Mouse (Mus musculus): ENCODE measurements at regions not wholly inside any gene's neighbourhood (a gene's known extent, or its start where the extent isn't known, plus 50 kb on each side); places are given as distances from the start of the nearest gene placed in this dataset.

GRCm38 (mm10) chr5:144652231-144652630 lies 106.5 kb downstream of the Nptx2 start:
- no peaks in the 10 kb centered on the region for H3K36me3 ChIP-seq (ENCODE audit: control insufficient read depth, insufficient read depth, low read length)
- no peak overlapping the region for H3K4me3 ChIP-seq (ENCODE audit: low read depth, low read length)
- H3K4me1 ChIP-seq (ENCODE audit: control insufficient read depth, insufficient read depth, low read length), result no peaks in the 10 kb centered on the region
- ATAC-seq (ENCODE audit: low FRiP score) (no peak), DNase-seq (ENCODE audit: low spot score, missing footprints) (no peak)
- 84% methylated on average over 5 of the region's 5 CpGs for WGBS
- H3K9ac ChIP-seq (ENCODE audit: low read length), result no peak overlapping the region
- no peak overlapping the region for H3K27ac ChIP-seq (ENCODE audit: low read depth, low read length)
- no peaks in the 10 kb centered on the region for H3K9me3 ChIP-seq (ENCODE audit: control insufficient read depth, low read length)
- no peaks in the 10 kb centered on the region for H3K27me3 ChIP-seq (ENCODE audit: control insufficient read depth, insufficient read depth, low read length)
- H3K4me2 ChIP-seq, result no peak overlapping the region

GRCm38 (mm10) chr5:144662031-144662430 lies 99.6 kb downstream of the Tmem130 start:
- Histone ChIP-seq H3K27ac (ENCODE audit: low read depth, low read length) (no peak overlapping the region), H3K9me3 (ENCODE audit: control insufficient read depth, low read length) (no peaks in the 10 kb centered on the region), H3K36me3 (ENCODE audit: control insufficient read depth, insufficient read depth, low read length) (no peaks in the 10 kb centered on the region), H3K4me3 (ENCODE audit: low read depth, low read length) (no peak overlapping the region), H3K27me3 (ENCODE audit: control insufficient read depth, insufficient read depth, low read length) (no peaks in the 10 kb centered on the region), H3K4me1 (ENCODE audit: control insufficient read depth, insufficient read depth, low read length) (no peaks in the 10 kb centered on the region), H3K4me2 (no peak overlapping the region), H3K9ac (ENCODE audit: low read length) (no peak overlapping the region)
- ATAC-seq (ENCODE audit: low FRiP score), result no peak
- no peak for DNase-seq (ENCODE audit: low spot score, missing footprints)
- 78% methylated on average over 3 of the region's 3 CpGs for WGBS

- ATAC-seq (ENCODE audit: low FRiP score) (no peak), DNase-seq (ENCODE audit: low spot score, missing footprints) (no peak)
- H3K4me2 ChIP-seq, result no peak overlapping the region
- H3K36me3 ChIP-seq (ENCODE audit: control insufficient read depth, insufficient read depth, low read length), result no peaks in the 10 kb centered on the region
- no peaks in the 10 kb centered on the region for H3K27me3 ChIP-seq (ENCODE audit: control insufficient read depth, insufficient read depth, low read length)
- H3K27ac ChIP-seq (ENCODE audit: low read depth, low read length), result no peak overlapping the region
- H3K9ac ChIP-seq (ENCODE audit: low read length), result no peak overlapping the region
- no peaks in the 10 kb centered on the region for H3K9me3 ChIP-seq (ENCODE audit: control insufficient read depth, low read length)
- H3K4me3 ChIP-seq (ENCODE audit: low read depth, low read length), result no peak overlapping the region
- H3K4me1 ChIP-seq (ENCODE audit: control insufficient read depth, insufficient read depth, low read length), result peaks cover 2% of the 10 kb centered on the region; the same call in 1 of the 2 replicates
- WGBS, result 84% methylated on average over 9 of the region's 9 CpGs
Observed at GRCm38 (mm10) chr5:144663981-144664380, 97.6 kb downstream of the Tmem130 start.

GRCm38 (mm10) chr5:144664571-144665295 lies 96.9 kb downstream of the Tmem130 start:
- Histone ChIP-seq H3K4me2 (no peak overlapping the region), H3K36me3 (ENCODE audit: control insufficient read depth, insufficient read depth, low read length) (no peaks in the 10 kb centered on the region), H3K9me3 (ENCODE audit: control insufficient read depth, low read length) (no peaks in the 10 kb centered on the region), H3K4me1 (ENCODE audit: control insufficient read depth, insufficient read depth, low read length) (peaks cover 2% of the 10 kb centered on the region; the same call in 1 of the 2 replicates), H3K27ac (ENCODE audit: low read depth, low read length) (no peak overlapping the region), H3K4me3 (ENCODE audit: low read depth, low read length) (no peak overlapping the region), H3K9ac (ENCODE audit: low read length) (no peak overlapping the region), H3K27me3 (ENCODE audit: control insufficient read depth, insufficient read depth, low read length) (no peaks in the 10 kb centered on the region)
- no peak for ATAC-seq (ENCODE audit: low FRiP score)
- 91% methylated on average over 10 of the region's 10 CpGs for WGBS
- no peak for DNase-seq (ENCODE audit: low spot score, missing footprints)

- no peak for DNase-seq (ENCODE audit: low spot score, missing footprints)
- no peak overlapping the region for H3K4me3 ChIP-seq (ENCODE audit: low read depth, low read length)
- H3K27ac ChIP-seq (ENCODE audit: low read depth, low read length), result no peak overlapping the region
- 72% methylated on average over 3 of the region's 3 CpGs for WGBS
- H3K36me3 ChIP-seq (ENCODE audit: control insufficient read depth, insufficient read depth, low read length), result no peaks in the 10 kb centered on the region
- no peaks in the 10 kb centered on the region for H3K9me3 ChIP-seq (ENCODE audit: control insufficient read depth, low read length)
- H3K9ac ChIP-seq (ENCODE audit: low read length), result no peak overlapping the region
- no peaks in the 10 kb centered on the region for H3K27me3 ChIP-seq (ENCODE audit: control insufficient read depth, insufficient read depth, low read length)
- ATAC-seq (ENCODE audit: low FRiP score), result no peak
- H3K4me1 ChIP-seq (ENCODE audit: control insufficient read depth, insufficient read depth, low read length), result peaks cover 2% of the 10 kb centered on the region; the same call in 1 of the 2 replicates
- H3K4me2 ChIP-seq, result no peak overlapping the region
Observed at GRCm38 (mm10) chr5:144668060-144668459, 93.6 kb downstream of the Tmem130 start.

- no peaks in the 10 kb centered on the region for H3K4me1 ChIP-seq (ENCODE audit: control insufficient read depth, insufficient read depth, low read length)
Observed at GRCm38 (mm10) chr5:144678815-144679750, 82.5 kb downstream of the Tmem130 start.

GRCm38 (mm10) chr5:144684184-144684583 lies 77.4 kb downstream of the Tmem130 start:
- Histone ChIP-seq H3K4me3 (ENCODE audit: low read depth, low read length) (no peak overlapping the region), H3K27ac (ENCODE audit: low read depth, low read length) (no peak overlapping the region), H3K9me3 (ENCODE audit: control insufficient read depth, low read length) (no peaks in the 10 kb centered on the region), H3K9ac (ENCODE audit: low read length) (no peak overlapping the region), H3K36me3 (ENCODE audit: control insufficient read depth, insufficient read depth, low read length) (no peaks in the 10 kb centered on the region), H3K4me2 (no peak overlapping the region), H3K27me3 (ENCODE audit: control insufficient read depth, insufficient read depth, low read length) (no peaks in the 10 kb centered on the region), H3K4me1 (ENCODE audit: control insufficient read depth, insufficient read depth, low read length) (no peaks in the 10 kb centered on the region)
- ATAC-seq (ENCODE audit: low FRiP score) (no peak), DNase-seq (ENCODE audit: low spot score, missing footprints) (no peak)
- 77% methylated on average over 1 of the region's 1 CpGs for WGBS

More at GRCm38 (mm10) chr5:144678815-144679750, 82.5 kb downstream of the Tmem130 start:
- no peaks in the 10 kb centered on the region for H3K27me3 ChIP-seq (ENCODE audit: control insufficient read depth, insufficient read depth, low read length)
- no peak overlapping the region for H3K27ac ChIP-seq (ENCODE audit: low read depth, low read length)
- H3K9me3 ChIP-seq (ENCODE audit: control insufficient read depth, low read length), result no peaks in the 10 kb centered on the region
- H3K4me3 ChIP-seq (ENCODE audit: low read depth, low read length), result no peak overlapping the region
- no peak for DNase-seq (ENCODE audit: low spot score, missing footprints)
- H3K4me2 ChIP-seq, result no peak overlapping the region
- no peaks in the 10 kb centered on the region for H3K36me3 ChIP-seq (ENCODE audit: control insufficient read depth, insufficient read depth, low read length)
- 92% methylated on average over 13 of the region's 13 CpGs for WGBS
- no peak for ATAC-seq (ENCODE audit: low FRiP score)
- H3K9ac ChIP-seq (ENCODE audit: low read length), result no peak overlapping the region

Measured in midbrain, embryonic 11.5 days (tissue).